Mouse (Mus musculus): ENCODE measurements around the gene Bag6.

GRCm38 (mm10) chr17:35193881-35194843, 59.2 kb downstream of the Bag6 start, which contains the start of gene Ltb:
- no peak for TF ChIP-seq MAX (IDR thresholded peaks at IDR 0.05)
- no peak for TF ChIP-seq CTCF (IDR thresholded peaks at IDR 0.05; ENCODE audit: control insufficient read depth, insufficient read depth, insufficient read length)
- TF ChIP-seq MYOD1 (IDR thresholded peaks at IDR 0.05; ENCODE audit: control insufficient read depth, insufficient read length, low read depth): no peak
- TF ChIP-seq CEBPB (IDR thresholded peaks at IDR 0.05; ENCODE audit: low read depth): no peak
- TF ChIP-seq MYOG (IDR thresholded peaks at IDR 0.05; ENCODE audit: control insufficient read depth, extremely low read depth, insufficient read length): no peak
- no peak for TF ChIP-seq FOSL1 (IDR thresholded peaks at IDR 0.05; ENCODE audit: insufficient read depth, low read length, poor library complexity, severe bottlenecking)
